Mouse (Mus musculus) C2C12 (cell line): Measurements from ENCODE around the gene Rspry1.

Experiments
- CTCF ChIP-seq: IDR thresholded peaks from one replicate; pipeline ENCODE4 v1.5.1; 2011; ENCODE audit not compliant: control insufficient read depth, insufficient read depth, insufficient read length
- USF1 ChIP-seq: IDR thresholded peaks from one replicate; pipeline ENCODE4 v1.6.1; 2011; ENCODE audit warnings: low read depth, mild to moderate bottlenecking, control low read depth, moderate library complexity

GRCm38 (mm10) chr8:94702156-94702555, 100.4 kb downstream of the Rspry1 start:
- TF ChIP-seq USF1: no peak
- TF ChIP-seq CTCF: no peak
